Mouse (Mus musculus): ENCODE results near the gene Gprc5a. TPM values are rescaled to one million over a fixed set of nuclear protein-coding genes. Genes with fewer than 3 reads are reported as not detected.

Gene Gprc5a
- polyA plus RNA-seq (2017; shearing (Covaris generic)), result under 1 TPM; 0.26 to 0.45 TPM

- ATAC-seq, result peak; percentile 97
These were observed at the start of gene Gprc5a for GRCm38 (mm10) chr6:135065236-135065957. Gprc5a (plus strand) TSS chr6:135065651.

DNA sequence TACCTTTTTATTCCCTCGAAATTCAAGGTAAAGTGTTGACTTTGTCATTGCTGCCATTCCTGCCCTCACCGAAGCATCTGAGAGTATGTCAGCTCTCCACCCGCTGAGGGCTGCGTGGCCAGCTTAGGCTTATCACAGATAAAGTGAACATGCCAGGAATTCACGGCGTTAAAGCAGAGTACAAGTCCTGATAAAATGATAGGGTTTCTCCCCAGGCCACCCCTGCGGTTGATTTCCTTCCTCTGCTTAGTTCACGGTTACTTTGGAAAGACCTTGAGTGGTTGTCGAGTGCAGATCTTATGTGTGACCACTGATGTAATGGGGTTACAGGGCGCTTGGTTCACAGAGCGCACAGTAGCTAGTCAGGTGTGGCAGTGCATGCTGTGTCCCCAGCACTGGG, 48.2 kb upstream of the Gprc5a start:
- no peak for ATAC-seq

DNA sequence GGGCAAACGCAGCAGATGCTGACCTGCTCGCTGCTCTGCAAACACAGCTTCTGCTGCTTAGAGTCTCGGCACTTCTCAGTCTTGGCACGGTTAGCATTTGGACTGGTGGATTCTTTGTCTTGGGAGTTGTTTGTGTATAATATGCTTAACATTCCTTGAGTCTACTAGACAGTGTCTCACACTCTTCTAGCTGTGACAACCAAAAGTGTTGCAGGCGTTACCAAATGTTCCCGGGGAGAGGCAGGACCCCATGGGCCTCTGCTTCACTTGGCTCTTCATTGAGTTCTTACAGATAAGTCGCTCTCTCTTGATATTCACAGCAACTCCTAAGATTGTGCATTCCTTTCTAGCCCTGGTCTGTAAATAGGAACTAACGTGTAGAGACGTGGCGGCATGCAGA, 45.9 kb upstream of the Gprc5a start:
- no peak for ATAC-seq

- no peak for ATAC-seq
These were observed 43.8 kb upstream of the Gprc5a start for GRCm38 (mm10) chr6:135021633-135022032.

- ATAC-seq, result no peak
These were observed 42.1 kb upstream of the Gprc5a start for GRCm38 (mm10) chr6:135023379-135023778.

- no peak for ATAC-seq
These were observed 40.5 kb upstream of the Gprc5a start for GRCm38 (mm10) chr6:135024781-135025420.

GRCm38 (mm10) chr6:135026232-135026631, 39.2 kb upstream of the Gprc5a start:
- no peak for ATAC-seq

GRCm38 (mm10) chr6:135026755-135027154, 38.7 kb upstream of the Gprc5a start:
- no peak for ATAC-seq

DNA sequence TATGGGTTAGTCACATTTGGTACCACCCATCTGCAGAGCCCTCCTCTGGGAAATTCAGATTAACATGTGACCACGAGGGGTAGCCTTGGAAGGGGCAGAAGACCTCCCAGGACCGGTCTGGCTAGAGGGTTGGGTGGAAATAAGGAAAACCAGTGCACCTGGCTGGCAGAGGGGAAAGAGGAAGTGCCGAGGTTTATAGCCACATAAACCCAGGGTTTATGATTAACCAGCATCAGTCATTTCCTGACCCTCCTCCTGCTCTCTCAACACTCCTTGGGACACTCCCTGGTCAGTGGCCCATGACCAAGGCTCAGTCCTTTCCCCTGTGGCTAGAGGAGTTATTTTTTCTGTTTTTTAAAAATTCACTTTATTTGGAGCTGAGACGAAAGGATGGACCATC, 36.2 kb upstream of the Gprc5a start:
- no peak for ATAC-seq

- no peak for ATAC-seq
These were observed 26.8 kb upstream of the Gprc5a start for GRCm38 (mm10) chr6:135038674-135039073.

- ATAC-seq, result no peak
These were observed 25.1 kb upstream of the Gprc5a start for GRCm38 (mm10) chr6:135040275-135040871.

GRCm38 (mm10) chr6:135041930-135042329, 23.5 kb upstream of the Gprc5a start:
- ATAC-seq, result no peak

GRCm38 (mm10) chr6:135047276-135047675, 18.2 kb upstream of the Gprc5a start:
- no peak for ATAC-seq

DNA sequence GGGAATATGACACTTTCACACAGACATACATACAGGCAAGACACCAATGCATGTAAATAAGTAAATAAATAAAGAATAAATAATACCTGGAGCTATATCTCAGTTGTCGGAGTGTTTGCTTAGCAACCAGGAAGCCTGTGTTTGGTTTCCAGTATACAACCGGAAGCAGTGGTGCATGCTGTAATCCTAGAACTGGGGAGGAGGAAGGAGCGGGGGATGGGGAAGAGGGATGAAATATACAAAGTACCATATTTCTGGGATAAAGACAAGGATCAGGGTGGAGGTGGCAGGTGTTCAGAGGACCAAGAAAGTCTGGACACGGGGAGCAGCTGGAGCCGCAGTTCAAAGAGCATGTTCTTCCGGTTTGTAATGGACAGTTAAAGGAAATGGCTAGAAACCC, 16.9 kb upstream of the Gprc5a start:
- ATAC-seq, result no peak

GRCm38 (mm10) chr6:135048956-135049355, 16.5 kb upstream of the Gprc5a start:
- no peak for ATAC-seq

DNA sequence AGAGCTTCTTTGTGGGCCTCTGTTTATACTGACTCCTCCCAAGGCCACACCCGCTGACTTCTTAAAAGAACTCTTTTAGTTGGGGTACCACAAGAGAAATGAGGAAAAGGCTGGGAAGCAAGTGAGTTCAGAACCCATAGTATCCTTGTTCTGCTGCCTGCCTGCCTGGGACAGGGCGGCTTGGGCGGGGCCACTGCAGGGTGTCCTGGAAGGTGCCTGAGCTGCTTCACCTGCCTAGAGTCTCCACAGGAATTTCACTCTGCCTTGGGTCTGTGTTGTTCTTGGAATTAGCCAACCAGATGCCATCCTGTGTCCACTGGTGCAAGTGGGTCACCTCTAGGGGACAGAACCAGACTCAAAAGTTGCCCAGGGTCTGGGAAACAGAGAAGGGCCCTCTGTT, 11.7 kb upstream of the Gprc5a start:
- no peak for ATAC-seq

DNA sequence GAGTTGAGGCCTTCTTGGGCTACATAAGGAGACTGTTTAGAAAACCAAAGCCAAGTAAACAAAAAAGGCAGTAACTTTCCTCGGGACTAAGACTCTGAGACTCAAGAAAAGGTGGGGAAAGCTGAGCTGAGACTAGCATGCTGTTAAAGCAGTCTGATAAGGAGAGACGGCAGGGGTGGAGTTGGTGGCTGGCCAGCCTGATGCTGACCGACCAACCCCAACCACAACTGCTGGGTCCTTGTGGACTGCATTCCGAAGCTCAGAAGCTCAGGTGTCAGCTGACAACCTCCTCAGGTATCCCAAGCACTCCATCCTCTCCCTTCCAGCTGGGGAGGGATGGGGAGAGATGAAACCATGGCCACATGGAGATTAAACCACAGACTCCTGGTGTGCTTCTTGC, 9.6 kb upstream of the Gprc5a start:
- ATAC-seq, result no peak

- ATAC-seq, result no peak
These were observed 4.7 kb upstream of the Gprc5a start for GRCm38 (mm10) chr6:135060728-135061127.

DNA sequence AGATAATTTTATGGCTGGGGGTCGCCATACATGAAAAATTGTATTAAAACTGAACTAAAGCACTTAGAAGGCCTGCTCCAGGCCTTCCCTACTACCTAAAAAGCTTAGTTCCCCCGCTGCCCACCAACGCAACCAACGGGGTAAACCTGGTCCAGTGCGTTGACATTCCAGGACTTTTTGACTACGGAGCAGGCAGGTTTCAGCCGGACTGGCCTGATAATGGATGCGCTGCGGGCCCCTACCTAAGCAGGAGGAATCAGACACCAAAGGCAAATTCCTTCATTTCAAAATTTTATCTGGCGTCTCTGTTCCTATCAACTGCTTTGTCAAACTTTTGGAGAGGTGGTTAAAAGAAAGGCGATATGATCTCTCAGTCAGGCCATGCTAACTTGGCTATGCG, 830 bp upstream of the Gprc5a start:
- no peak for ATAC-seq

- ATAC-seq, result no peak
These were observed 1.5 kb downstream of the Gprc5a start for GRCm38 (mm10) chr6:135066795-135067445.

- ATAC-seq, result no peak
These were observed 2.8 kb downstream of the Gprc5a start for GRCm38 (mm10) chr6:135068221-135068620.

DNA sequence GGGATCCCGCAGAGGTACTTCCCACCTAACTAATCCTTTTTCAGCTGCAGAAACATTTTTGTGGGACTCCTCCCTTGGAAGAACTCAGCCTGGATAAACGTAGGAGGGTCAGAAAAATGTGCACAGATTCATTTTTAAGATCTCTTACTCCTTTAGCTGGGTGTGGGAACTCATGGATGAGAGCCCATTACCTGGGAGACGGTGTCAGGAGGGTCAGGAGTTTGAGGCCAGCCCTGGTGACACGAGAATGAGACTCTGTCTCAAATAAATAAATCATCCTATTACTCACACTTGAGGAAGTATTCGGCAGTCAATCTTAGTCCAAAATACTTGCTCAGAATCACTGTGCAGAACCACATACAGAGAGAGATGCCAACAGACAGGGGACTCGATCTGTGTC, 4.4 kb downstream of the Gprc5a start:
- ATAC-seq, result no peak

DNA sequence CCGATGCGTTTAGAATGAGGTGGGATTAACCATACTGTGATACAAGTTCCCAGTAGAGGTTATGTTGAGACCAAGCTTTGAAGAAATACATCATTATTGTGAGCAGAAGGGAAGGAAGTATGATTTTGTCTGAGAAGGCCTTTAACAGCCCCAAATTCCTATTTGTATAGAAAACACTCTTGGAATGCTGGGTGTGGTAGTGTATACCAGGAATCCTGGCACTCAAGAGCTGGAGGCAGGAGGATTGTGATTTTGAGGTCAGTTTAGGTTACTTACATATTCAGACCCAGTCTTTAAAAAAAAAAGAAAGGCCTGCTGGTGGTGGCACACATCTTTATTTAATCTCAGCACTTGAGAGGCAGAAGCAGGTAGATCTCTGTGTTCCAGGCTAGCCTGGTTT, 4.9 kb downstream of the Gprc5a start:
- ATAC-seq, result no peak
